Mouse (Mus musculus) retina, adult 2 months (tissue): Measurements from ENCODE around the gene Afdn.
"Not testable (repeated sequence)": the region's sequence is repeated elsewhere in the genome, so short reads cannot be mapped to it uniquely, and the experiment has no call there.

Experiments
- DNase-seq: peaks from one replicate; pipeline ENCODE4 v3.0.0-alpha.2; 2012; ENCODE audit warnings: low read depth, low spot score

Gene Afdn

DNA sequence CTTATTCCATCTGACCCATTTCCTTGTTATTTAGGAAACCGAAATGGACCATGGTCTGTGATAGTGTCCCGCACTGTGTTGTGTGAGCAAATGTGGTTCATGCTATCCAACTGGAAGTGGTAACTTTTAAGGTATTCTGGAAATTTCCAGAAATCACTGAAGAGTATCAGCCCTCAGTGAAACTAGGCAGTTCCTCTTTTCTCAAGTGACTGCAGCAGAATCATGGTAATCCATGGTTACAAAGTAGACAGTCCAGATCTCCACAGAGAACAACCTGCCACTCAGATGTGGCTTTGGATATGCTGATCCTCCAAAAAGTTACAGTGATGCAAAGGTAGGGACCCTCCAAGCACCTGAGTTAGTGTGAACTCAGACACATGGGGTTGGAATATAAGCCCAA is 21.4 kb upstream of the Afdn start:
- no peak for DNase-seq

DNA sequence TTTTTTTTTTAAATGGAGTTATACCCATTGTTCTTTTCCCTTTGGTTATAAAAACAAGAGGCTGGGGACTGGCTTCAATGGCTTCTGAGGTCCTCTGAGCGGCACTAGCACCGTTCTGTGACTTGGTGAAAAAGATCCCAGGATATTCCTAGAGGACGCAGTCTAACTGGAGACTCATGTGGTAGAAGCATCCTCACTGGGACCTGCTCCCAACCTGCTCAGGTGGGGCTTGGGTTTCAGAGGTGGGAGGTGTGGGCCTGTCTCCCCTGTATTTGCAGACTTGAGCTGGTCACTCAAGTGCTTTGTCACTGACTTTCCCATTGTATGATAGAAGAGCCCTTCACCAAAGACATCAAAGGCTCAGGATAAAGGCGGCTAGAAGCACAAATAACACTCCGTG is 20.4 kb upstream of the Afdn start:
- DNase-seq: no peak

- DNase-seq: no peak
Measured at GRCm38 (mm10) chr17:13740796-13741195, 19.5 kb upstream of the Afdn start.

DNA sequence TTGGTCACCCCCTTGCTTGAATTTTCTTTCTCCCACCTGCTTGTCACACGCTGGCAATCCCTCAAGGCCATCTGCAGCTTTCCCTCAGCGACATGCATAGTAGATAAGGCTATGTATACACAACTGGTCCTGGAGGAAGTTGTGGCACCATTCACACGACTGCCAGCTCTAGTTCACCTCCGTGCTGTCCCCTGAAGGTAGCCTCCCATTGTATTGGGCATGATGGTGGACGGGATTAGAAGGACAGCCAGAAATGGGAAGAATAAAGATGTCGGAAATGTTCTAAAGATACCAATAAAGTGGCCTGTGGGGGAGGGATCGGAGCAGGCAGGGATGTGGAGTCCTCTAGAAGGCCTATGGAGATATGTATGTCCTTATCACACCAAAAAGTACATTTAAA is 18.7 kb upstream of the Afdn start:
- DNase-seq: no peak

GRCm38 (mm10) chr17:13742334-13742733 is 18.0 kb upstream of the Afdn start:
- DNase-seq: no peak

DNA sequence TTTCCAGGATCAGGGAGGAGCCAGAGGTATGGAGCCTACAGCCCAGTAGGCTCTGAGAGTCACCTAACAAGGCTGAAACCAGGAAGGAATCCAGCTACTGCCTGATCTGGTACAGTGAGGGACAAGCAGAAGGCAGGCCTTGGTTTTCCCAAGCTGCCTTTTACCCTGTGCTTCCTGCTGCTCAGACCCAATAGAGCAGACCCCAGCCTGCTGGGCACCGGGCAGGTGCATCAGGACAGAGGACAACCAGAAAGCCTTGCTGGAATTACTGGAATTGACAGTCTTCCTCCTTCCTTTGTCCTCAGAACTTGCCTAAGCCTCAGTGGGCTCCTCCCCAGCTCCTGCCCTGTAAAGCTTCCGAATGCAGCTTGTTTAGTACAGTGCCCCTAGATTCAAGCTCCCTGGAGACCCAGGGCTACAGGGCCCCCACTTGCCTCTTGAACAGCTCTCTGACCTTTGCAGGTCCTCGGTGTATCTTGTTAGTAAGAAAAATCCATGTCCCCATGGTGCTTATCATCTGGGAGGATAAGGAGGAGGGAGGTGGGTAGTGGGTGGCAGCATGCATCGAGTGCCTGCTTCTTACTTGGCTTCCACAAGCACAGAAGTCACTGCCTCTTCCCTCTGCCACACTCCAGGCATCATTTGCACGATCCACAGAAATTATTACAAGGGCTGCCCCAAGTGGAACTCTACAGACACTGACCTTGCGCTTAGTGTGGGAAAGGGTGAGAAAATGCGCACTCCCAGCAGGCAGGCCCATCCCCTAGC is 17.2 kb upstream of the Afdn start:
- no peak for DNase-seq

- no peak for DNase-seq
Measured at GRCm38 (mm10) chr17:13743709-13744079, 16.6 kb upstream of the Afdn start.

- DNase-seq: no peak
Measured at GRCm38 (mm10) chr17:13744219-13744618, 16.1 kb upstream of the Afdn start.

- no peak for DNase-seq
Measured at GRCm38 (mm10) chr17:13744824-13745223, 15.5 kb upstream of the Afdn start.

DNA sequence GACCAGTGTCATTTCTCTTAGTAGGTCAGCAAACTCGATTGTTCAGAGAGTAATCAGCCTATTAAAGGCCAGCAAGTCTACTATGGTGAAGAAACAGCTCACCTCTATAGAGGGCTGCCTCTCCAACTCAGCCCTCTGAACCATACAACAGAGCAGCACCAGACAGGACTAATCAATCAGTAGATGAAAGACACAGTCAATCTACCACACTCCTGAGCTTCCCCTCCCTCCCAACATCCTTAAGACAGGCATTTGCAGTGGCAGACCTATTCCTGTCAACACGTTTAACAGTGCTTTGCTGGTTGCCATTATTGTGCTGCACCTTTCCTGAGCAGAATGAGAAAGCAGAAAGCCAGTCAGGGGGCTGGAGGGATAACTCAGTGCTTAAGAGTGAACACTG is 15.0 kb upstream of the Afdn start:
- no peak for DNase-seq

- no peak for DNase-seq
Measured at GRCm38 (mm10) chr17:13746330-13746729, 14.0 kb upstream of the Afdn start.

DNA sequence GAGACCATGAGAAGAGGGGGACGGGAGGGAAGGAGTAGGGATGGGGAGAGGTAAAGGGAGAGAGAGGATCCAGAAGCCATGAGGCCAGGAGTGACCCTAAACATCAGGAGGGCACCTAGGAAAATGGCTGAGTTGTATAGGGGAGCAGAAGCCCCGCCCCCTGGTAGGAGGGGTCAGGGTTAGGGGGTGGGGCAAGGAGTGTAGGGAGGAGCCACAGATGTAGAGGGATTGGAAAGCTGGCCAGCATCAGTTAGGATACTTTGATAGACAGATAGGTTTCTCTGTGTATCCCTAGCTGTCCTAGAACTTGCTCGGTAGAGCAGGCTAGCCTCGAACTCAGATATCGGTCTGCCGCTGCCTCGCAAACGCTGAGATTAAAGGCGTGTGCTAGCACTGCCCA is 12.7 kb upstream of the Afdn start:
- DNase-seq: no peak

- no peak for DNase-seq
Measured at GRCm38 (mm10) chr17:13749027-13749426, 11.3 kb upstream of the Afdn start.

DNA sequence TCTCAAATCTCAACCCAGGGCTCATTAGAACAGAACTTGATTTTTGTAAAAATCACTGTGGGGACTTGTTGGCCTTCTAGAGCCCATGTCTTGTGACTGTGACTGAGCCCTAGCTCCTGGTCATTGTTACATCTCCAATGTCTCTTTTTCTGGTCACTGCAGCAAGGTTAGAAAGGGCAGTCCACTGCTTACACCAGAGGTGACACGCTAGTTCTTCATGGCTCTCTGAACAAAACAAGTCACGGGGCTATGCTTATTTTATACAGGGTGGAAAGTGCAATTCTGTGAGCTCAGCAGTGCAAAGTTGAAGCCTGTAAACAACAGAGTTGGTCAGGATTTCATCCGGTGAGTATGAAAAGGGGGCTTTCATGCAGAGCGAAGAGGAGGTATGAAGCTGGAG is 6.4 kb upstream of the Afdn start:
- DNase-seq: no peak

GRCm38 (mm10) chr17:13754940-13755339 is 5.4 kb upstream of the Afdn start:
- no peak for DNase-seq

GRCm38 (mm10) chr17:13758586-13758985 is 1.8 kb upstream of the Afdn start:
- DNase-seq: no peak

GRCm38 (mm10) chr17:13759156-13759852 is 1.0 kb upstream of the Afdn start:
- no peak for DNase-seq

DNA sequence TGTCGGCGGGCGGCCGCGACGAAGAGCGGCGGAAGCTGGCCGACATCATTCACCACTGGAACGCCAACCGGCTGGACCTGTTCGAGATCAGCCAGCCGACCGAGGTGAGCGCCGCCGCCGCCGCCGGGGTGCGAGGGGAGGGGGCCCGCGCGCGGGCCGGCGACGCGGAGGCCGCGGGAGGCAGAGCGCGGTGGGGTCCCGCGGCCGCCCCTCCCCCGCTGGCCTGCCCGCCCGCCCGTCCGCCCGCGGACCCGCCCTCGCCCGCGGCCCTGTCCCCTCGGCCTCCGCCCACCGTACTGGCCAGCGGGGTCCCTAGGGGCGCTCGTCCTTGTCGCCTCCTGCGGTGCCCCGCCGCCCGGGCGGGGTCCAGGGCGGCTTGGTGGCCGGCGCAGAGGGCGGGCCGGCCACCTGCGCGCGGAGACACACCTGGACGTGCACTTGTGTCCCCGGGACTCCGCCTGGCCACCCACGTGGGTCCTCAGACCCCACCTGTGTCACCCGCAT is 388 bp downstream of the Afdn start:
- no peak for DNase-seq

DNA sequence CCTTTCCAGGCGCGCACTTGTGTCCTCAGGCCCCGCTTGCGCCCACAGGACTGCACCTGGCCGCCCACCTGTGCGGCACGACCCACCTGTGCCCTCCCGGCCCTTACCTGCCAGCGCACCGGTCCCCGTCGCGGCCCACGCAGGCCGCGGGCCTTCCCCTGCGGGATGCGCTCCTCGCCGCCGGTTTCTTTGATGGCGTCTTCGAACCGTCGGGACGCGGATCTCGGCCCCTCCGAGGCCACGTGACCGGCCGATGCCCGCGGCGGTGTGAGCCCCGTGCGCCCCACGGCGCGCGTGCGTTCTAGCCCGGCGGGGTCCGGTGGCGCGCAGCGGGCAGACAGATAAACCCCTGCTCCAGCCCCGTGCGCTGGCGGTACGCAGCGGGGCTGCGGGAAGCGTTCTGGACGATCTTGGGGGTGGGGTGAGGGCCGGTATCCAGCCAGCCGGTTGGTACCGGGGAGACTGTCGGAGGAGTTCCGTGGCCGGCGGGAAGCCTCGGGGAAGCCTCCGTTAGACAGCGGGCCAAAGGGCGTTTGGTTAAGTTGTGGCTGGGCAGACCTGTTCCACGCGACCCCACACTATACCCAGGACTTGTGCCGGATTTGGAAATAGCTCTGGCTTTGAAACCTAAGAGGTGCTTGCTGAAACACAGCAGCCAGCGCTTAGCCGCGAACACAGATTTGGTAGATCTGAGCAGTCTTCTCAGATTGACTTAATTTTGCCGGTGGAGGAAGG is 1.0 kb downstream of the Afdn start, which contains the start of gene Tcte2:
TSS of gene Tcte2 (minus strand) at position 647 of the 735 bp plus-strand sequence.
- no peak for DNase-seq

DNA sequence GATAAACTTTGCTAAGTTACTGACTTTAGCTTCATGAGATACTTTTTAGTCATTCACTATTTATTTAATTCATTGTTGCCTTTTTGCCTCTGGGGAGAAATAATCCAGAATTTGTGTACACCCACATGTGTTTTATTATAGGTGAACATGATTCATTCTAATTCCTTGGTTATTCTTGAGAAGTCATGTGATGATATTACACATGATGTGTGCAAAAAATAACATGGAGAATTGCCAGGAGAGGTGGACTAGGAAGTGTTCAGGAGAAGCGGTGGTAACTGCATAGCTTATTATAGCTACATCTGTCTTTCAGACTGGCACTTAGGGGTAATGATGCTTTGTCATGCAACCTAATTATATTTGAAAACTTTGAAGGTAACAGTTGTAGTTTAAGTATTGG is 3.5 kb downstream of the Afdn start:
- no peak for DNase-seq

DNA sequence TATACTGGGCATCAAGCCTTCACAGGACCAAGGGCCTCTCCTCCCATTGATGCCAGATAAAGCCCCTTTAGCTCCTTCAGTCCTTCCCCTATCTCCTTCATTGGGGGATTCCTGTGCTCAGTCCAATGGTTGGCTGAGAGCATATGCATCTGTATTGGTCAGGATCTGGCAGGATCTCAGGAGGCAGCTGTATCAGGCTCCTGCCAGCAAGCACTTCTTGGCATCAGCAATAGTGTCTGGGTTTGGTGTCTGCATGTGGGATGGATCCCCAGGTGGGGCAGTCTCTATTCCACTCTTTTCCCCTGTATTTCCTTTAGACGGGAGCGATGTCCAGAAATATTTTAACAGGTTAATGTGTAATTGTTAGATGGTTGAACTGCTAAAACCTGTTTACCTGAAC is 4.6 kb downstream of the Afdn start:
- DNase-seq: not testable (repeated sequence)

DNA sequence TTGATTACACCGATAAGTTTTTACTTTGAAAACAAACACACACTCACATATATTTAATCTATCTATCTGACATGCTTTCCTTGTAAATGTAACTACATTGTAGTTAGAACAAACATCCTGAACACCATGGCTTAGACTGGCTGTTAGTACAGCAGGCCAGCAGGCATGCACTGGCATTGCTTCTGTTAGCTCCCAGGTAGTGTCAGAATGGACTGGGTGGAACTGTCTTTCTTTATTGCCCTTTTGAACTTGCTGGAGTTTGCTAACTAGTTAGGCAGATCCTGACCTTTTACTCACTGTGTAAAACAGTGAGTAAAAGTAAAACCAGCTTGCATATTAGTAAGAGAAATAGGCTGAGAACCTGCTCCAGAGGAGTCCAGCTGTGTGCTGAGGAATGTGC is 8.2 kb downstream of the Afdn start:
- no peak for DNase-seq
